Mouse (Mus musculus): Measurements from ENCODE around the gene Zfp146. TPM values are rescaled to one million over a fixed set of nuclear protein-coding genes. Genes with fewer than 3 reads are reported as not detected.

Zfp146 gene
- polyA plus RNA-seq, 1 experiment from 2014 or later: 3.1 TPM

DNA sequence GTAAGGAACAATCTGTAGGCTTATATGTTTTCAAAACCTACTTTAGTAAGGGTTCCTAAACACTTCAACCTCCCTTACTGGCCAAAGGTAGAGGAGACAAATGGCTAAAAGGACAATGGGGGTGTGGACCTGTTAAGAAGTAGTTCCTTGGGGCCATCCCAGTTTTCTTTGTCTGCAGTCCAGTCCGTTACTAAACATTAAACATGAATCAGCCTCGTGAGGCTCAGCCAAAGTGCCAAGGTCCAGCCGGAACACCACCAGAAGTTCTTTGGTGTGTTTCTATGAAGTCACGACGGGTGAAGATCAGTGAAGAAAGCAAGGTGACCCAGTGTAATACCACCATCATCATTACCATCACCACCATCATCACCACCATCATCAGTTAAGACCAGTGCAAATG is 22.5 kb downstream of the Zfp146 start:
- H3K4me3 ChIP-seq (ENCODE audit: low read depth, low read length): no peak overlapping the region
- H3K27ac ChIP-seq (ENCODE audit: low read depth, low read length): no peak overlapping the region
- peaks cover 13% of the 10 kb centered on the region for H3K9me3 ChIP-seq (ENCODE audit: control insufficient read depth)
- no peak for TF ChIP-seq CTCF (IDR thresholded peaks at IDR 0.05; ENCODE audit: low read depth)
- 91% methylated on average over 5 of the region's 5 CpGs for WGBS
- peaks cover 7% of the 10 kb centered on the region; the same call in 1 of the 2 replicates for H3K36me3 ChIP-seq (ENCODE audit: control insufficient read depth, insufficient read depth)
- no peak overlapping the region for H3K4me2 ChIP-seq (replicated peaks; ENCODE audit: low read depth)
- no peak for ATAC-seq
- H3K27me3 ChIP-seq (replicated peaks; ENCODE audit: control insufficient read depth, insufficient read depth, low read length): no peaks in the 10 kb centered on the region
- H3K9ac ChIP-seq (ENCODE audit: low read depth, low read length): no peak overlapping the region
- no peaks in the 10 kb centered on the region for H3K4me1 ChIP-seq (replicated peaks; ENCODE audit: control insufficient read depth, insufficient read depth, low read length)

DNA sequence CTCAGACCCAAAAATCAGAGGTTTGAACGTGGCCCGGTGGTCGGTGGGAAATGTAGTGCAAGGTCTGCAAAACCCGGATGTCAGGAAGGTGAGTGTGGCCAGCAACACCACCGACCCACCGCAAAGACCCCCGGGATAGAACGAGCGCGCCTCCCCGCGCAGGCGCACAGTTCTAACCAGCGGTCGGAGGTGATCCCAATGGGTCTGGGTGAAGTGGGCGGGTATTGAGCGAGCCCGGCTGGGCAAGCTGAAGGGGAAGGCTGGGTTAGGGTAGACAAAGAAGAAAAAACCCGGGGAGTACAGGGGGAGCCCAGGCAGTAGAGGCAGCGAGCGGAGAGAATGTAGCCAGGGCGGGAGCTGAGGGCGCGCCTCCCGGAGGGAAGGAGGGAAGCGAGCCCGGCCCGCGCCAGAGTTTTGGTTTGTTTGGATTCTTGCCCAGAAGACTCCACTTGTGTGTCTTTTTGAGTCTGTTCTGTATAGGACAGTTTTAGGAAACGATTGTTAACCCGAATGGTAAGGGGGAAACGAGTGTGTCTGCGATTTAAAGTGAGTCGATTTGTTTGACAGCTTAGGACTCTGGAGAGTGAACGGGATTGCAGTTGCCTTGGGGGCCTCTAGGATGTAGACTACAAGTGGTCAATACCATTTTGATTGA is 25.9 kb downstream of the Zfp146 start:
- no peaks in the 10 kb centered on the region for H3K4me1 ChIP-seq (replicated peaks; ENCODE audit: control insufficient read depth, insufficient read depth, low read length)
- H3K9me3 ChIP-seq (ENCODE audit: control insufficient read depth): 0 out of 2 replicates have a peak, but pooled peaks cover 2% of the 10 kb centered on the region
- H3K27ac ChIP-seq (ENCODE audit: low read depth, low read length): peak overlapping the region; percentile 11; the same call in 1 of the 2 replicates
- no peak for TF ChIP-seq CTCF (IDR thresholded peaks at IDR 0.05; ENCODE audit: low read depth)
- no peaks in the 10 kb centered on the region for H3K27me3 ChIP-seq (replicated peaks; ENCODE audit: control insufficient read depth, insufficient read depth, low read length)
- peak overlapping the region; percentile 73 for H3K4me2 ChIP-seq (replicated peaks; ENCODE audit: low read depth)
- no peaks in the 10 kb centered on the region for H3K36me3 ChIP-seq (ENCODE audit: control insufficient read depth, insufficient read depth)
- 1% methylated on average over 35 of the region's 35 CpGs for whole genome bisulfite sequencing
- H3K9ac ChIP-seq (ENCODE audit: low read depth, low read length): peak overlapping the region; percentile 53; the same call in 1 of the 2 replicates
- ATAC-seq: peak; percentile 68
- H3K4me3 ChIP-seq (ENCODE audit: low read depth, low read length): peak overlapping the region; percentile 44

DNA sequence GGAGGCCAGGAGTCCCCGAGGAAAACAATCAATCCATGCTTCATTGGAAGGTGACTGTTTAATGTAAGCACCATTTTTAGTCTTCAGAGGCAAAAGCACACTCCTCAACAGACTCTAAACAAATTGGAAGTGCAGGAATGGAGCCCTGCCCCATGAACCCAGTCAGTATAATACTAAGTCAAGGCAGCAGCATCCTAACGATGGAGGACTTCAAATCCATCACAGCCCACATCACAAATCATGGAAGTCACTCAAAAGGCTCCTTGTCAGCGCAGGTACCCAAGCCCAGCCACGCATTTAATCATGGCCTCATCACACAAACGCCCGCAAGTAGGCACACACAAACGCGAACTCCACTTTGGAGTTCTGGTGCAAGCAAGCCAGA is 26.4 kb downstream of the Zfp146 start:
- Histone ChIP-seq H3K27me3 (replicated peaks; ENCODE audit: control insufficient read depth, insufficient read depth, low read length) (no peaks in the 10 kb centered on the region), H3K4me3 (ENCODE audit: low read depth, low read length) (peak overlapping the region; percentile 44), H3K9ac (ENCODE audit: low read depth, low read length) (peak overlapping the region; percentile 53; the same call in 1 of the 2 replicates), H3K27ac (ENCODE audit: low read depth, low read length) (no peak overlapping the region), H3K4me2 (replicated peaks; ENCODE audit: low read depth) (peak overlapping the region; percentile 73), H3K36me3 (ENCODE audit: control insufficient read depth, insufficient read depth) (no peaks in the 10 kb centered on the region), H3K4me1 (replicated peaks; ENCODE audit: control insufficient read depth, insufficient read depth, low read length) (no peaks in the 10 kb centered on the region), H3K9me3 (ENCODE audit: control insufficient read depth) (no peaks in the 10 kb centered on the region)
- no peak for TF ChIP-seq CTCF (IDR thresholded peaks at IDR 0.05; ENCODE audit: low read depth)
- 9% methylated on average over 8 of the region's 8 CpGs for WGBS
- ATAC-seq: no peak

DNA sequence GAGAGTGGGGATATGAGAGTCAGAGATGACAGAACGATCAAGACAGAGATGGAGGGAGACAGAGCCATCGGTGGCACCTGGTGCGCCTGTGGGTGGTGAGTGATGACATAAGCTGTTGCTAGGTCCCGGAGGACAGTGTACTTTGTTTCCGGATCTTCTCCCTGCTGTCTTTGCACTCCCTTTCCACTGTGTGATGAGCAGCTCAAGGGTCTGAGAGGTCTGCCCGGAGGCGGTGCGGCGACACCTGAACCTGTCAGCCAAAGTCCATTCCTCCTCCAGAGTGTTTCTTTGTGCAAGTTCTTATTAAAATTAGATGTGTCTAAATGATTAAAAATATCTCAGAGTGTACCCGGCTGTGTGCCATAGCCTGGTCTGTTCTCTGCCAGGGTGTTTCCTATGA is 32.7 kb downstream of the Zfp146 start:
- no peak for ATAC-seq
- Histone ChIP-seq H3K27ac (ENCODE audit: low read depth, low read length) (no peak overlapping the region), H3K9me3 (ENCODE audit: control insufficient read depth) (no peaks in the 10 kb centered on the region), H3K9ac (ENCODE audit: low read depth, low read length) (no peak overlapping the region), H3K4me1 (replicated peaks; ENCODE audit: control insufficient read depth, insufficient read depth, low read length) (no peaks in the 10 kb centered on the region), H3K36me3 (ENCODE audit: control insufficient read depth, insufficient read depth) (peaks cover 12% of the 10 kb centered on the region), H3K27me3 (replicated peaks; ENCODE audit: control insufficient read depth, insufficient read depth, low read length) (no peaks in the 10 kb centered on the region), H3K4me3 (ENCODE audit: low read depth, low read length) (no peak overlapping the region), H3K4me2 (replicated peaks; ENCODE audit: low read depth) (no peak overlapping the region)
- no peak for TF ChIP-seq CTCF (IDR thresholded peaks at IDR 0.05; ENCODE audit: low read depth)
- 84% methylated on average over 10 of the region's 10 CpGs for WGBS

DNA sequence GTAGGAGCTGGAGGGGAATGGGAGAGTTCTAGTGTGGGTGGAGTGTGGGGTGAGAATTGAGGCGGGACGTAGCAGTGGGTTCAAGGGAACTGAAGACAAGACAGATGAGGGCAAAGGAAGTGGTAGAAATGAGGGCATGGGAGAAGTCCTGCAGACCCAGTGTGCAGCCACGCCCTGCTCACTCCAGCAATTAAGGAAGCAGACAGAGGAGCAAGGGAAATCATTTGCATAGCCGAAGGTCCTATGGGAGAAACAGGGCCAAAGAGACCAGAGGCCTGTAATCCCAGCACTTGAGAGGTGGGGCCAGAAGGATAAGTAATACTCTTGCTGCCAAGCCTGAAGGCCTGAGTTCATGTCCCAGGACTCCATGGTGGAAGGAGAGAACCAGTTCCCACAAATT is 37.2 kb downstream of the Zfp146 start:
- WGBS: 85% methylated on average over 4 of the region's 4 CpGs
- Histone ChIP-seq H3K27ac (ENCODE audit: low read depth, low read length) (no peak overlapping the region), H3K9me3 (ENCODE audit: control insufficient read depth) (no peaks in the 10 kb centered on the region), H3K27me3 (replicated peaks; ENCODE audit: control insufficient read depth, insufficient read depth, low read length) (no peaks in the 10 kb centered on the region), H3K36me3 (ENCODE audit: control insufficient read depth, insufficient read depth) (peaks cover 17% of the 10 kb centered on the region), H3K4me1 (replicated peaks; ENCODE audit: control insufficient read depth, insufficient read depth, low read length) (no peaks in the 10 kb centered on the region), H3K4me2 (replicated peaks; ENCODE audit: low read depth) (no peak overlapping the region), H3K4me3 (ENCODE audit: low read depth, low read length) (no peak overlapping the region), H3K9ac (ENCODE audit: low read depth, low read length) (no peak overlapping the region)
- no peak for ATAC-seq
- TF ChIP-seq CTCF (IDR thresholded peaks at IDR 0.05; ENCODE audit: low read depth): no peak

DNA sequence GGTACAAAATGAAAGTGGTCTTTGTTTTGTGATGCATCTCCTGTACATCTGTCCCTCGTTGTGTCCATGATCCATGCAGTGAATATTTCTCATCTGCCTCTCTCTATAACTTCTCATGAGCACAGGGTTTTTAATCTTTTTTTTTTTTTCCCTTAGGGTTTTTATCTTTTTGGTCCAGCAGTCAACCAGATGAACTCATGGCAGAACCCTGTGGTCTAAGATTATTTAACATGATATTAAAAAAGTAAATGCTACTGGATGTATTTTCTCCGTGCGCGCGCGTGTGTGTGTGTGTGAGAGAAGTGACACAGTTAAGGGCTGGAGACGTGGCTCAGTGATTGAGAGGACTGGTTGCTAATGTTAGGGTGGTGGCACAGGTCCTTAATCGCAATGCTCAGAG is 39.6 kb downstream of the Zfp146 start:
- 95% methylated on average over 8 of the region's 8 CpGs for WGBS
- Histone ChIP-seq H3K4me2 (replicated peaks; ENCODE audit: low read depth) (no peak overlapping the region), H3K9me3 (ENCODE audit: control insufficient read depth) (no peaks in the 10 kb centered on the region), H3K27me3 (replicated peaks; ENCODE audit: control insufficient read depth, insufficient read depth, low read length) (no peaks in the 10 kb centered on the region), H3K27ac (ENCODE audit: low read depth, low read length) (no peak overlapping the region), H3K4me1 (replicated peaks; ENCODE audit: control insufficient read depth, insufficient read depth, low read length) (no peaks in the 10 kb centered on the region), H3K4me3 (ENCODE audit: low read depth, low read length) (no peak overlapping the region), H3K9ac (ENCODE audit: low read depth, low read length) (no peak overlapping the region), H3K36me3 (ENCODE audit: control insufficient read depth, insufficient read depth) (peaks cover 19% of the 10 kb centered on the region)
- ATAC-seq: no peak
- TF ChIP-seq CTCF (IDR thresholded peaks at IDR 0.05; ENCODE audit: low read depth): no peak
